Mouse (Mus musculus) intestine, embryonic 16.5 days (tissue): ENCODE measurements at regions not wholly inside any gene's neighbourhood (a gene's known extent, or its start where the extent isn't known, plus 50 kb on each side); places are given as distances from the start of the nearest gene placed in this dataset.
"Not testable (repeated sequence)": the region's sequence is repeated elsewhere in the genome, so short reads cannot be mapped to it uniquely, and the experiment has no call there.

ENCODE experiments used
- ATAC-seq: fragments of 200-750 bp; cut with Nextera tagmentation; 2 replicates; pipeline ENCODE4 v1.8.0; 2017; ENCODE audit warnings: moderate TSS enrichment, moderate library complexity
- H3K27ac ChIP-seq: fragments of 300-500 bp; sonication (generic); 2 replicates; pipeline ENCODE4 v1.5.1; 2014; ENCODE audit warnings: mild to moderate bottlenecking, low read length
- H3K27me3 ChIP-seq: fragments of 300-500 bp; sonication (generic); replicated peaks from 2 replicates; pipeline ENCODE4 v1.6.1; 2014; ENCODE audit warnings: low read length, control low read depth, mixed read lengths; ENCODE audit not compliant: control insufficient read depth, insufficient read depth
- H3K36me3 ChIP-seq: fragments of 300-500 bp; sonication (generic); 2 replicates; pipeline ENCODE4 v1.6.1; 2014; ENCODE audit warnings: low read length, control low read depth; ENCODE audit not compliant: control insufficient read depth, insufficient read depth
- H3K4me1 ChIP-seq: fragments of 300-500 bp; sonication (generic); 2 replicates; pipeline ENCODE4 v1.6.1; 2014; ENCODE audit warnings: low read length, control low read depth, mixed read lengths; ENCODE audit not compliant: control insufficient read depth, insufficient read depth
- H3K4me2 ChIP-seq: fragments of 300-500 bp; sonication (generic); 2 replicates; pipeline ENCODE4 v1.6.1; 2014; ENCODE audit warnings: low read depth, low read length, control low read depth
- H3K4me3 ChIP-seq: fragments of 300-500 bp; sonication (generic); 2 replicates; pipeline ENCODE4 v1.5.1; 2014; ENCODE audit warnings: mild to moderate bottlenecking, low read length
- H3K9ac ChIP-seq: fragments of 300-500 bp; sonication (generic); 2 replicates; pipeline ENCODE4 v1.6.1; 2014; ENCODE audit warnings: low read depth, low read length
- H3K9me3 ChIP-seq: fragments of 300-500 bp; sonication (generic); 2 replicates; pipeline ENCODE4 v1.6.1; 2016; ENCODE audit warnings: low read length, control low read depth; ENCODE audit not compliant: control insufficient read depth
- WGBS: fragments of 180-500 bp; shearing (Covaris S2); extraction: QIAGEN DNeasy Blood & Tissue Kit; methylation state at CpG from one replicate; pipeline ENCODE4 v1.1.7; 2014; 5-methylcytosine and 5-hydroxymethylcytosine counted together

GRCm38 (mm10) chr7:36196154-36196720 lies 393.4 kb upstream of the Zfp507 start:
- H3K4me2 ChIP-seq = no peak overlapping the region

GRCm38 (mm10) chr7:36192645-36193044 lies 389.8 kb upstream of the Zfp507 start:
- 73% methylated on average over 8 of the region's 8 CpGs for WGBS
- Histone ChIP-seq H3K4me1 (no peaks in the 10 kb centered on the region), H3K27ac (no peak overlapping the region), H3K9ac (no peak overlapping the region), H3K9me3 (no peaks in the 10 kb centered on the region), H3K36me3 (no peaks in the 10 kb centered on the region), H3K4me3 (no peak overlapping the region), H3K27me3 (no peaks in the 10 kb centered on the region), H3K4me2 (no peak overlapping the region)
- no peak for ATAC-seq

More at GRCm38 (mm10) chr7:36196154-36196720, 393.4 kb upstream of the Zfp507 start:
- H3K4me1 ChIP-seq = no peaks in the 10 kb centered on the region
- H3K27ac ChIP-seq = no peak overlapping the region
- no peak for ATAC-seq
- H3K36me3 ChIP-seq = no peaks in the 10 kb centered on the region
- H3K4me3 ChIP-seq = no peak overlapping the region
- no peaks in the 10 kb centered on the region for H3K9me3 ChIP-seq
- no peak overlapping the region for H3K9ac ChIP-seq
- no peaks in the 10 kb centered on the region for H3K27me3 ChIP-seq
- 87% methylated on average over 18 of the region's 18 CpGs for WGBS

GRCm38 (mm10) chr7:36177947-36178346 lies 375.1 kb upstream of the Zfp507 start:
- H3K27ac ChIP-seq = no peak overlapping the region
- ATAC-seq = no peak
- no peak overlapping the region for H3K4me3 ChIP-seq
- H3K36me3 ChIP-seq = no peaks in the 10 kb centered on the region
- H3K27me3 ChIP-seq = no peaks in the 10 kb centered on the region
- H3K9me3 ChIP-seq = no peaks in the 10 kb centered on the region
- no peak overlapping the region for H3K9ac ChIP-seq
- no peak overlapping the region for H3K4me2 ChIP-seq
- no peaks in the 10 kb centered on the region for H3K4me1 ChIP-seq
- WGBS = 43% methylated on average over 7 of the region's 7 CpGs

- Histone ChIP-seq H3K36me3 (no peaks in the 10 kb centered on the region), H3K27me3 (no peaks in the 10 kb centered on the region), H3K27ac (no peak overlapping the region), H3K9ac (no peak overlapping the region), H3K4me3 (no peak overlapping the region), H3K9me3 (no peaks in the 10 kb centered on the region), H3K4me1 (no peaks in the 10 kb centered on the region), H3K4me2 (no peak overlapping the region)
- 76% methylated on average over 4 of the region's 4 CpGs for WGBS
- no peak for ATAC-seq
Measured at GRCm38 (mm10) chr7:36175296-36175695, 372.5 kb upstream of the Zfp507 start.

- not testable (repeated sequence) for H3K36me3 ChIP-seq, H3K4me1 ChIP-seq, H3K4me2 ChIP-seq, ATAC-seq, H3K27me3 ChIP-seq, H3K9ac ChIP-seq, H3K27ac ChIP-seq, H3K9me3 ChIP-seq, H3K4me3 ChIP-seq
- WGBS = 56% methylated on average over 2 of the region's 2 CpGs
Measured at GRCm38 (mm10) chr7:36172511-36172910, 369.7 kb upstream of the Zfp507 start.

- no peaks in the 10 kb centered on the region for H3K36me3 ChIP-seq
- H3K4me3 ChIP-seq = no peak overlapping the region
- H3K4me2 ChIP-seq = no peak overlapping the region
- no peak for ATAC-seq
- H3K4me1 ChIP-seq = 0 out of 2 replicates have a peak, but pooled peaks cover 3% of the 10 kb centered on the region
- H3K27ac ChIP-seq = no peak overlapping the region
- 51% methylated on average over 22 of the region's 22 CpGs for WGBS
- H3K9ac ChIP-seq = no peak overlapping the region
- H3K27me3 ChIP-seq = no peaks in the 10 kb centered on the region
- H3K9me3 ChIP-seq = no peaks in the 10 kb centered on the region
Measured at GRCm38 (mm10) chr7:36157270-36157945, 354.6 kb upstream of the Zfp507 start.

GRCm38 (mm10) chr7:36156595-36156994 lies 353.8 kb upstream of the Zfp507 start:
- H3K9me3 ChIP-seq = no peaks in the 10 kb centered on the region
- no peak overlapping the region for H3K9ac ChIP-seq
- H3K36me3 ChIP-seq = no peaks in the 10 kb centered on the region
- no peak for ATAC-seq
- 54% methylated on average over 12 of the region's 12 CpGs for WGBS
- H3K4me3 ChIP-seq = no peak overlapping the region
- 0 out of 2 replicates have a peak, but pooled peaks cover 3% of the 10 kb centered on the region for H3K4me1 ChIP-seq
- no peaks in the 10 kb centered on the region for H3K27me3 ChIP-seq
- no peak overlapping the region for H3K4me2 ChIP-seq
- H3K27ac ChIP-seq = no peak overlapping the region

GRCm38 (mm10) chr7:36155576-36155975 lies 352.8 kb upstream of the Zfp507 start:
- Histone ChIP-seq H3K9ac (no peak overlapping the region), H3K36me3 (no peaks in the 10 kb centered on the region)
- WGBS = 44% methylated on average over 2 of the region's 2 CpGs

GRCm38 (mm10) chr7:36155159-36155558 lies 352.4 kb upstream of the Zfp507 start:
- no peak for ATAC-seq
- Histone ChIP-seq H3K27ac (no peak overlapping the region), H3K4me1 (0 out of 2 replicates have a peak, but pooled peaks cover 3% of the 10 kb centered on the region), H3K4me3 (no peak overlapping the region), H3K9me3 (no peaks in the 10 kb centered on the region), H3K36me3 (no peaks in the 10 kb centered on the region), H3K9ac (no peak overlapping the region), H3K4me2 (no peak overlapping the region), H3K27me3 (no peaks in the 10 kb centered on the region)
- 64% methylated on average over 6 of the region's 6 CpGs for WGBS

More at GRCm38 (mm10) chr7:36155576-36155975, 352.8 kb upstream of the Zfp507 start:
- Histone ChIP-seq H3K4me3 (no peak overlapping the region), H3K27me3 (no peaks in the 10 kb centered on the region), H3K27ac (no peak overlapping the region), H3K9me3 (no peaks in the 10 kb centered on the region), H3K4me1 (0 out of 2 replicates have a peak, but pooled peaks cover 3% of the 10 kb centered on the region), H3K4me2 (no peak overlapping the region)
- ATAC-seq = no peak
